Mouse (Mus musculus) neural tube, embryonic 12.5 days (tissue): Measurements from ENCODE around the gene Cyb561d1. TPM values are rescaled to one million over a fixed set of nuclear protein-coding genes. Genes with fewer than 3 reads are reported as not detected.

Experiments
- ATAC-seq: fragments of 200-750 bp; cut with Nextera tagmentation; 2 replicates; pipeline ENCODE4 v1.8.0; 2017; ENCODE audit warnings: low read depth, mild to moderate bottlenecking, moderate TSS enrichment, moderate library complexity; ENCODE audit not compliant: low FRiP score
- H3K27ac ChIP-seq: fragments of 300-500 bp; sonication (generic); 2 replicates; pipeline ENCODE4 v1.5.1; 2016
- H3K27me3 ChIP-seq: fragments of 300-500 bp; sonication (generic); replicated peaks from 2 replicates; pipeline ENCODE4 v1.6.1; 2016; ENCODE audit warnings: mild to moderate bottlenecking
- H3K36me3 ChIP-seq: fragments of 300-500 bp; sonication (generic); 2 replicates; pipeline ENCODE4 v1.6.1; 2016; ENCODE audit warnings: mild to moderate bottlenecking
- H3K4me1 ChIP-seq: fragments of 300-500 bp; sonication (generic); 2 replicates; pipeline ENCODE4 v1.6.1; 2016
- H3K4me2 ChIP-seq: fragments of 300-500 bp; sonication (generic); replicated peaks from 2 replicates; pipeline ENCODE4 v1.6.1; 2016; ENCODE audit warnings: mild to moderate bottlenecking
- H3K4me3 ChIP-seq: fragments of 300-500 bp; sonication (generic); 2 replicates; pipeline ENCODE4 v1.5.1; 2016
- H3K9ac ChIP-seq: fragments of 300-500 bp; sonication (generic); 2 replicates; pipeline ENCODE4 v1.6.1; 2016; ENCODE audit warnings: mild to moderate bottlenecking
- H3K9me3 ChIP-seq: fragments of 300-500 bp; sonication (generic); 2 replicates; pipeline ENCODE4 v1.6.1; 2016; ENCODE audit warnings: mild to moderate bottlenecking
- WGBS: fragments of 180-500 bp; shearing (Covaris S2); methylation state at CpG from one replicate; pipeline ENCODE4 v1.1.7; 2016; 5-methylcytosine and 5-hydroxymethylcytosine counted together
- polyA plus RNA-seq: library from polyadenylated mRNA; unstranded; fragments of >200 nt; fragmentation: Nextera tagmentation; extraction: Ambion mirVana; gene quantifications from 2 replicates; pipeline ENCODE4 v1.2.1, GENCODE M21; 2016

Cyb561d1 gene
- polyA plus RNA-seq, 1 experiment from 2014 or later, result 6.0 TPM

GRCm38 (mm10) chr3:108197066-108197497 is 3.9 kb downstream of the Cyb561d1 start:
- H3K4me3 ChIP-seq, result no peak overlapping the region
- peaks cover 48% of the 10 kb centered on the region for H3K4me1 ChIP-seq
- peaks cover 15% of the 10 kb centered on the region for H3K36me3 ChIP-seq
- peak overlapping the region; percentile 38 for H3K4me2 ChIP-seq
- peak overlapping the region; percentile 48; the same call in 1 of the 2 replicates for H3K9ac ChIP-seq
- no peaks in the 10 kb centered on the region for H3K9me3 ChIP-seq
- WGBS, result 13% methylated on average over 14 of the region's 14 CpGs
- no peaks in the 10 kb centered on the region for H3K27me3 ChIP-seq
- peak; percentile 64 for ATAC-seq
- peak overlapping the region; percentile 68; the same call in 1 of the 2 replicates for H3K27ac ChIP-seq

DNA sequence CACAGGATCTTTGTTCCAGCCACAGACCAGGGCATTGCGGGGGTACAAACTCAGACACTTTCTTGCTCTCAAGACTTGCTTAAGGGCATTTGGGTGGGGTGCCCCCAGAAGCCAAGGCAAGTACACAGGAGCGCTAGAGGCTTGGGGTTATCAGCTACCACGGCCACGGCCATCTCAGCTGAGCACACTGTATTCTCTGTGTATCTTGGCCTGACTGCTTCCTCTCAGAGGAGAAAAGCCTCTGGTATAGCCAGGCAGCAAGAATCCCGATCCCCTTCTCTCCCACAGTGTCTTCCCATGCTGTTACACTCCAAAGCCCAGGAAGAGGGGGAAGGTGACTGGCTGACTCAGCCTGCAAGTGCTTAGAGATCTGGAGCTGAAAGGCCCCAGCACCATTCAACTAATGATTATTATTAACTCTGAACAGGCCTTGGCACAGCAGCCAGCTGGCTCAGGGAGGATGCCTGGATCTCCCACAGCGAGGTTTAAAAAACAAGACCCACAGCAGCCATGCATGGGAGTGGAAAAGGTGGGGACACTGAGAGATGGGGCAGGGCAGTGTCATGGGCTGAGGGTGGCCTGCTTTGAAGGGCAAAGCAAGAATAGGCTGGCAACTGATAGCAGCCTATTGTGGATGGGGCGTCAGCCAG is 4.9 kb downstream of the Cyb561d1 start:
- Histone ChIP-seq H3K4me1 (peaks cover 42% of the 10 kb centered on the region), H3K4me2 (no peak overlapping the region), H3K27ac (0 out of 2 replicates have a peak overlapping the region, but pooled peaks have one; percentile 20), H3K36me3 (peaks cover 11% of the 10 kb centered on the region), H3K4me3 (no peak overlapping the region), H3K9ac (peak overlapping the region; percentile 6; the same call in 1 of the 2 replicates), H3K9me3 (no peaks in the 10 kb centered on the region), H3K27me3 (no peaks in the 10 kb centered on the region)
- 75% methylated on average over 7 of the region's 7 CpGs for WGBS
- no peak for ATAC-seq

DNA sequence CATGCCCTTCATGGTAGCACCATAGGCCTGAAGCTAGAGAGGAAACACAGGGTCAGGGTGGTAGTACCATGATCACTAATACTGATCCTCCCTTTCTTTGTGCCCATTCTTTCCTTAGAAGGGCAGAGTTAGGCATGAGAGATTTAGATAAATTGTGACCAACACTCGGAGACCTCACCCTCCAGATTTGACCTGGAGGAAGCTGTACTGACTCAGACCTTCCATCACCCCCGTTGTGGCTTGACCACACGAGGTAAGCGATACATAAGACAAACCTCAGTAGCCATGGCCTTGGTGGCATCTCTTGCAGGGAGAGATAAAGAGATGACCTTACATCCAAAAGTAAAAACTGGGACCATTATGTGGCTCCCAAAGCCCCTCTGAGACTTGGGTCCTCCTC is 5.7 kb downstream of the Cyb561d1 start:
- H3K27me3 ChIP-seq, result no peaks in the 10 kb centered on the region
- no peak for ATAC-seq
- no peak overlapping the region for H3K9ac ChIP-seq
- H3K4me3 ChIP-seq, result no peak overlapping the region
- no peak overlapping the region for H3K27ac ChIP-seq
- WGBS, result 81% methylated on average over 4 of the region's 4 CpGs
- H3K4me1 ChIP-seq, result peaks cover 37% of the 10 kb centered on the region
- H3K9me3 ChIP-seq, result no peaks in the 10 kb centered on the region
- peaks cover 13% of the 10 kb centered on the region for H3K36me3 ChIP-seq
- no peak overlapping the region for H3K4me2 ChIP-seq

- no peak overlapping the region for H3K4me3 ChIP-seq
- H3K4me2 ChIP-seq, result no peak overlapping the region
- ATAC-seq, result no peak
- H3K27me3 ChIP-seq, result no peaks in the 10 kb centered on the region
- peaks cover 5% of the 10 kb centered on the region; the same call in 1 of the 2 replicates for H3K36me3 ChIP-seq
- peaks cover 44% of the 10 kb centered on the region for H3K4me1 ChIP-seq
- H3K9ac ChIP-seq, result no peak overlapping the region
- H3K27ac ChIP-seq, result no peak overlapping the region
- H3K9me3 ChIP-seq, result no peaks in the 10 kb centered on the region
- WGBS, result 74% methylated on average over 4 of the region's 4 CpGs
Observed at GRCm38 (mm10) chr3:108193686-108194085, 7.3 kb downstream of the Cyb561d1 start.

- H3K9me3 ChIP-seq, result no peaks in the 10 kb centered on the region
- peak overlapping the region; percentile 36; the same call in 1 of the 2 replicates for H3K4me2 ChIP-seq
- no peak overlapping the region for H3K27ac ChIP-seq
- 78% methylated on average over 5 of the region's 5 CpGs for WGBS
- H3K27me3 ChIP-seq, result 0 out of 2 replicates have a peak, but pooled peaks cover 5% of the 10 kb centered on the region
- H3K9ac ChIP-seq, result no peak overlapping the region
- no peak for ATAC-seq
- H3K36me3 ChIP-seq, result peaks cover 9% of the 10 kb centered on the region; the same call in 1 of the 2 replicates
- H3K4me3 ChIP-seq, result no peak overlapping the region
- H3K4me1 ChIP-seq, result peaks cover 36% of the 10 kb centered on the region
Observed at GRCm38 (mm10) chr3:108189897-108190296, 11.1 kb downstream of the Cyb561d1 start.

DNA sequence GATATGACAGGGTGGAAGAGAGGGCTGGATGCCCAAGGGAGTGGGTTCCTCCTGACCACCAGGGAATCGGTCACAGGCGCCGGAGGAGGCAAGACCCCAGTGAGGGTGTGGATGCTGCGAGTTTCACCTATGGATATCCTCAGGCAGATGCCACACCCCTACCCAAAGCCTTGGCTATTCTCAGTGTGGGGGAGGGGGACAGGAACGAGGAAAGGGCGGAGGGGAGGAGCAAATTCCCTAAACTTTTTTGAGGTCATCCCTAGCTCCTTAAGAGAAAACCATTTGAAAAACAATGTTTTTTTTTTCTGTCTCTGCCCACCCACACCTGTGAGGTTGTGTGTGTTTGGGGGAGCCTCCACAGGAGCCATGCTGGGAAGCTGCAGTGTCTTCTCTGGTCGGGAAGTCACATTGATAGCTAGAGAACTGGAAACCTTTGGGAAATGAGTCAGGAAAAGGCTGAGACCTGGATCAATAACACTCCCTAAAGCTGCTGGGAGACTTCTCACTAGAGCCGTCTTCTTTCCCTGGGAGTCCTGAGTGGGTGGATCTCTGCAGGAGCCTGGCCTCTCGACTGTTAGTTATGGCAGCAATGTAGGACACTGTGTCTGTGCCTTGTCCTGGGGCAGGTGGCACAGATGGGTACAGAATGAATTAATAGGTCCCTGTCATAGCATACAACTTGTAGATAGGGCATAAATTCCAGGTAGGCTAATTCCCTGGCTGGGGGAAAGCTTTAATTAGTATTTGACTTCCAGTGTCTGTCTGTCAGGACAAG is 12.1 kb downstream of the Cyb561d1 start:
- ATAC-seq, result no peak
- Histone ChIP-seq H3K27ac (no peak overlapping the region), H3K9ac (no peak overlapping the region), H3K4me3 (no peak overlapping the region), H3K4me1 (peaks cover 33% of the 10 kb centered on the region), H3K27me3 (0 out of 2 replicates have a peak, but pooled peaks cover 5% of the 10 kb centered on the region), H3K4me2 (peak overlapping the region; percentile 36; the same call in 1 of the 2 replicates), H3K9me3 (no peaks in the 10 kb centered on the region), H3K36me3 (peaks cover 9% of the 10 kb centered on the region; the same call in 1 of the 2 replicates)
- 68% methylated on average over 9 of the region's 9 CpGs for WGBS

GRCm38 (mm10) chr3:108187111-108187795 is 13.8 kb downstream of the Cyb561d1 start:
- 61% methylated on average over 20 of the region's 20 CpGs for WGBS
- H3K9me3 ChIP-seq, result no peaks in the 10 kb centered on the region
- 0 out of 2 replicates have a peak, but pooled peaks cover 5% of the 10 kb centered on the region for H3K27me3 ChIP-seq
- peaks cover 9% of the 10 kb centered on the region; the same call in 1 of the 2 replicates for H3K36me3 ChIP-seq
- peak; percentile 15 for ATAC-seq
- peaks cover 33% of the 10 kb centered on the region for H3K4me1 ChIP-seq
- no peak overlapping the region for H3K27ac ChIP-seq
- peak overlapping the region; percentile 84 for H3K9ac ChIP-seq
- peak overlapping the region; percentile 80 for H3K4me3 ChIP-seq
- peak overlapping the region; percentile 93 for H3K4me2 ChIP-seq

GRCm38 (mm10) chr3:108186098-108187047 is 14.6 kb downstream of the Cyb561d1 start, which contains the start of gene Amigo1:
Gene Amigo1, plus strand, starts transcription at chr3:108186335.
- WGBS, result 2% methylated on average over 70 of the region's 100 CpGs
- Histone ChIP-seq H3K4me2 (peak within 1 kb of the TSS; percentile 93), H3K27ac (no peak within 1 kb of the TSS), H3K27me3 (0 out of 2 replicates have a peak, but pooled peaks cover 5% of the 10 kb centered on the region), H3K9me3 (no peaks in the 10 kb centered on the region), H3K36me3 (peaks cover 9% of the 10 kb centered on the region; the same call in 1 of the 2 replicates), H3K4me3 (peak within 1 kb of the TSS; percentile 80), H3K9ac (peak within 1 kb of the TSS; percentile 84), H3K4me1 (peaks cover 33% of the 10 kb centered on the region)
- ATAC-seq, result peak; percentile 71

- WGBS, result 3% methylated on average over 16 of the region's 16 CpGs
- Histone ChIP-seq H3K9ac (no peak overlapping the region), H3K4me1 (peaks cover 30% of the 10 kb centered on the region), H3K36me3 (peaks cover 6% of the 10 kb centered on the region; the same call in 1 of the 2 replicates), H3K27ac (no peak overlapping the region), H3K4me3 (peak overlapping the region; percentile 80), H3K4me2 (peak overlapping the region; percentile 93), H3K9me3 (no peaks in the 10 kb centered on the region), H3K27me3 (0 out of 2 replicates have a peak, but pooled peaks cover 5% of the 10 kb centered on the region)
- ATAC-seq, result no peak
Observed at GRCm38 (mm10) chr3:108185460-108186097, 15.4 kb downstream of the Cyb561d1 start.

GRCm38 (mm10) chr3:108184742-108185141 is 16.3 kb downstream of the Cyb561d1 start:
- ATAC-seq, result no peak
- no peak overlapping the region for H3K27ac ChIP-seq
- no peak overlapping the region for H3K4me3 ChIP-seq
- H3K9me3 ChIP-seq, result no peaks in the 10 kb centered on the region
- H3K36me3 ChIP-seq, result peaks cover 6% of the 10 kb centered on the region; the same call in 1 of the 2 replicates
- 72% methylated on average over 3 of the region's 3 CpGs for WGBS
- H3K4me1 ChIP-seq, result peaks cover 28% of the 10 kb centered on the region
- no peak overlapping the region for H3K9ac ChIP-seq
- H3K4me2 ChIP-seq, result no peak overlapping the region
- 0 out of 2 replicates have a peak, but pooled peaks cover 5% of the 10 kb centered on the region for H3K27me3 ChIP-seq
